ENCODE assay signal across 30 mouse cellular contexts in genomic region chr10:78718056-78718455, GRCm38 (mm10). TPM values are rescaled to one million over a fixed set of nuclear protein-coding genes. Genes with fewer than 3 reads are reported as not detected.
A peak's percentile ranks its signal among the peaks of the same experiment; 100 is the strongest.
DNase-seq lines count a peak whose midpoint lies in the region; ATAC-seq and TF ChIP-seq lines count a peak whose summit lies in the region.
"Had no signal": no experiment of that assay in that cellular context is flagged by ENCODE, and none has a peak within 500 bp of the region (broad histone marks: within the 10 kb centered on the region; RNA-seq: fewer than 3 reads in every experiment).

TSS of gene Casp14 (minus strand) at chr10:78718294.

- DNase-seq in urinary bladder, postnatal 14 days (ENCODE audit: low spot score): peak; percentile 54
- no peak for DNase-seq in urinary bladder, postnatal 4 days (ENCODE audit: low spot score in 2 of 2)
- no peak for DNase-seq in spleen, postnatal 14 days (ENCODE audit: low spot score in 2 of 2)
- no peak for DNase-seq in heart, adult 2 months
- no peak for DNase-seq in kidney, postnatal 25 days
- DNase-seq: adrenal gland, postnatal 14 days; cerebellum, adult 8-10 months; cerebellum, postnatal 36 days; kidney, adult 11 months; left cerebral cortex, postnatal 4 days; lung, embryonic 14.5 days; thymus, postnatal 25 days had no signal

- H3K27me3 ChIP-seq in intestine, embryonic 15.5 days (replicated peaks): no peaks in the 10 kb centered on the region
- no peaks in the 10 kb centered on the region for H3K27me3 ChIP-seq in stomach, embryonic 16.5 days (ENCODE audit: control insufficient read depth, insufficient read depth, low read length)
- no peaks in the 10 kb centered on the region for H3K27me3 ChIP-seq in heart, adult 2 months (ENCODE audit: control insufficient read depth, insufficient read depth, low read length)
- H3K27me3 ChIP-seq: forebrain, embryonic 13.5 days; liver, embryonic 12.5 days; midbrain, embryonic 12.5 days; neural tube, embryonic 15.5 days had no signal

- H3K79me2 ChIP-seq in heart, adult 2 months (replicated peaks; ENCODE audit: control insufficient read depth, insufficient read depth, low read length): no peaks in the 10 kb centered on the region

- no peaks in the 10 kb centered on the region for H3K4me1 ChIP-seq in intestine, embryonic 15.5 days (replicated peaks)
- no peaks in the 10 kb centered on the region for H3K4me1 ChIP-seq in stomach, embryonic 16.5 days (ENCODE audit: control insufficient read depth, insufficient read depth, low read length)
- no peaks in the 10 kb centered on the region for H3K4me1 ChIP-seq in heart, adult 2 months (ENCODE audit: control insufficient read depth, insufficient read depth, low read length)
- H3K4me1 ChIP-seq: forebrain, embryonic 13.5 days; liver, embryonic 12.5 days; midbrain, embryonic 12.5 days had no signal

- H3K9me3 ChIP-seq in intestine, embryonic 15.5 days: no peaks in the 10 kb centered on the region
- H3K9me3 ChIP-seq in stomach, embryonic 16.5 days (replicated peaks; ENCODE audit: control insufficient read depth, low read length): no peaks in the 10 kb centered on the region
- H3K9me3 ChIP-seq: forebrain, embryonic 13.5 days; liver, embryonic 12.5 days; midbrain, embryonic 12.5 days; neural tube, embryonic 15.5 days had no signal

- H3K4me2 ChIP-seq in intestine, embryonic 15.5 days (replicated peaks): no peak within 1 kb of the TSS
- no peak within 1 kb of the TSS for H3K4me2 ChIP-seq in stomach, embryonic 16.5 days (ENCODE audit: low read depth, low read length)
- H3K4me2 ChIP-seq: forebrain, embryonic 13.5 days; heart, embryonic 11.5 days; liver, embryonic 12.5 days; lung, embryonic 14.5 days; midbrain, embryonic 12.5 days; neural tube, embryonic 15.5 days had no signal

- TF ChIP-seq CTCF in heart, adult 2 months (IDR thresholded peaks at IDR 0.05): no peak

- no peaks in the 10 kb centered on the region for H3K36me3 ChIP-seq in intestine, embryonic 15.5 days
- H3K36me3 ChIP-seq in stomach, embryonic 16.5 days (ENCODE audit: control insufficient read depth, insufficient read depth, low read length): no peaks in the 10 kb centered on the region
- H3K36me3 ChIP-seq in heart, adult 2 months (ENCODE audit: control insufficient read depth, insufficient read depth, low read length): no peaks in the 10 kb centered on the region
- H3K36me3 ChIP-seq: liver, embryonic 12.5 days; midbrain, embryonic 12.5 days; neural tube, embryonic 15.5 days had no signal

- peak; percentile 89 for ATAC-seq in intestine, embryonic 15.5 days
- ATAC-seq in stomach, embryonic 16.5 days (ENCODE audit: insufficient read depth, low FRiP score): peak; percentile 64; the same call in 1 of the 2 replicates
- ATAC-seq: forebrain, embryonic 13.5 days; hindbrain, embryonic 16.5 days; liver, embryonic 12.5 days had no signal

- WGBS in intestine, embryonic 15.5 days: 59% methylated on average over 11 of the region's 11 CpGs
- 38% methylated on average over 11 of the region's 11 CpGs for WGBS in stomach, embryonic 16.5 days
- WGBS in heart, adult 2 months: 43% methylated on average over 11 of the region's 11 CpGs

- TF ChIP-seq POLR2A in heart, adult 2 months (IDR thresholded peaks at IDR 0.05; ENCODE audit: insufficient read depth, low read depth, low read length): no peak

- no peak within 1 kb of the TSS for H3K9ac ChIP-seq in intestine, embryonic 15.5 days
- no peak within 1 kb of the TSS for H3K9ac ChIP-seq in stomach, embryonic 16.5 days (ENCODE audit: low read length)
- H3K9ac ChIP-seq in heart, adult 2 months (ENCODE audit: low read depth, low read length): no peak within 1 kb of the TSS
- H3K9ac ChIP-seq: forebrain, embryonic 13.5 days; liver, embryonic 12.5 days; lung, embryonic 14.5 days; midbrain, embryonic 12.5 days; neural tube, embryonic 15.5 days had no signal

- no peak within 1 kb of the TSS for H3K27ac ChIP-seq in intestine, embryonic 15.5 days
- H3K27ac ChIP-seq in stomach, embryonic 16.5 days (ENCODE audit: low read length): peak within 1 kb of the TSS; percentile 52; the same call in 1 of the 2 replicates
- H3K27ac ChIP-seq in heart, adult 2 months: no peak within 1 kb of the TSS
- H3K27ac ChIP-seq: forebrain, embryonic 13.5 days; kidney, postnatal 0 days; liver, embryonic 12.5 days; midbrain, embryonic 12.5 days; neural tube, embryonic 15.5 days had no signal

- no peak within 1 kb of the TSS for H3K4me3 ChIP-seq in intestine, embryonic 15.5 days (replicated peaks)
- no peak within 1 kb of the TSS for H3K4me3 ChIP-seq in stomach, embryonic 16.5 days (replicated peaks; ENCODE audit: low read length)
- H3K4me3 ChIP-seq in heart, adult 2 months: no peak within 1 kb of the TSS
- H3K4me3 ChIP-seq: forebrain, embryonic 13.5 days; liver, embryonic 12.5 days; midbrain, embryonic 12.5 days; neural tube, embryonic 15.5 days had no signal

- no peak for TF ChIP-seq EP300 in heart, adult 2 months (IDR thresholded peaks at IDR 0.05; ENCODE audit: insufficient read depth, low read depth, low read length)

- intact Hi-C loops in heart, adult 2 months (cut with DNase I): no loop called here

RNA-seq across cellular contexts. Expression of gene Casp14, which starts in this region (rescaled TPM):
- 0.11 and 0.14 TPM in 2 replicates for polyA plus RNA-seq in intestine, embryonic 15.5 days (2015; fragmentation: Nextera tagmentation; extraction: Ambion mirVana)
- 3.0 and 4.8 TPM in 2 replicates for polyA plus RNA-seq in stomach, embryonic 16.5 days (2015; fragmentation: Nextera tagmentation; extraction: Ambion mirVana)
- total RNA-seq in heart, adult 2 months (2021): not detected
- polyA plus RNA-seq in heart, adult 2 months (2012; rRNA removed): not detected in 2 replicates
- total RNA-seq: adrenal gland, postnatal 14 days; gastrocnemius, adult 18-20 months; gastrocnemius, postnatal 4 days; hematopoietic stem cell, adult 5-6 weeks; layer of hippocampus, adult 18-20 months; layer of hippocampus, postnatal 14 days; left cerebral cortex, adult 8-10 months; left cerebral cortex, postnatal 4 days; megakaryocyte, adult 5-6 weeks had no signal
- polyA plus RNA-seq: C2C12; forebrain, embryonic 13.5 days; heart, embryonic 11.5 days; heart, postnatal 0 days; hindbrain, embryonic 16.5 days; kidney, postnatal 0 days; liver, embryonic 12.5 days; lung, embryonic 14.5 days; midbrain, embryonic 12.5 days; neural tube, embryonic 15.5 days had no signal

Comparison
In these comparisons a context has a peak if more than half of its experiments do, and no peak if none do; other contexts are left out.
1. Peak in ATAC-seq in intestine, embryonic 15.5 days; RNA of the gene not detected or under 1 TPM.